Mouse (Mus musculus): ENCODE results near the gene Sertad3.

GRCm38 (mm10) chr7:27486102-27486769, 12.7 kb downstream of the Sertad3 start:
- TF ChIP-seq CTCF (IDR thresholded peaks at IDR 0.05; ENCODE audit: insufficient read depth, low read depth, low read length) (no peak), POLR2A (IDR thresholded peaks at IDR 0.05; ENCODE audit: insufficient read depth, low read depth, low read length) (no peak)

Measured in olfactory bulb, adult 2 months (tissue).